Mouse (Mus musculus): Measurements from ENCODE around the gene Rpl10a.
"Not testable (repeated sequence)": the region's sequence is repeated elsewhere in the genome, so short reads cannot be mapped to it uniquely, and the experiment has no call there.

Gene Rpl10a

DNA sequence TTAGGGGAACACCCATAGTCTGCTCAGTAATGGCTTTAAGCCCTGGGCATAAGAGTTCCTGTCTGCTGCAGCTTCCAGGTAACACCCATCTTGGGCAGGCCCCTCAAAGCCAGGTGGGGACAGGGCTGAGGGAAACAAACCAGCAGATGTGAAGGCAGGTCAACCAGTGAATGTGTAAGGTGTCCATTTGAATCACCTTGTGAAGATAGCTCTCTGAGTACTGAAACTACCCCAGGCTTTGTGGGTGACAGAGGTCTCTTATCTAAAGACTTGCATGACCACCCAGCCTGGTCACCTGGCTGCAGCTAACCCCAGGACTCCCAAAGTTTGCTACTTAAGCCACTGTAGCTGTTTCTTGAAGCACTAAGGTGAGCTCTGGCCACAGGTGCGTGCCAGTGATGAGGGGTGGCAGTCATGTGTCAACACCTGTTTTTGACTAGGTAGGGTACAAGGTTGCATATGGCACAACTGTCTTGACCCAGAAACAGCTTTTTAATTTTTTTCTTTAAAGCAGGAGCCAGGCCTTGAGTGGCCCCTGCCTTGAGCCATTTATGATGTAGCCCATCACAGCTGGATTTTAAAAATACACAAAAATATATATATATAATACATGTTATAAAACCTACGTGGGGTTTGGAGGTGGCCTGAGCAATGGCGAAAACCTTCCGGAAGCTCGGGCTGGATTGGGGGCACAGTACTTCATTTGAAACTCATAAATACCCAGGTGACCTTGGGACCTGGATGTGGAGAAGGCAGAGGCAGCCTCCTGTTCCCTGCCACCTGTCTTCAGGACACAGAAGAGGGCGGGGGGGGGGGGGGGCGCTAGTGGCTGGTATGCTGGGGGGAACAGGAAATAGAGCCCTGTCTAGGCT lies 3.2 kb downstream of the Rpl10a start:
- DNase-seq (ENCODE audit: low spot score): peak; percentile 44

DNA sequence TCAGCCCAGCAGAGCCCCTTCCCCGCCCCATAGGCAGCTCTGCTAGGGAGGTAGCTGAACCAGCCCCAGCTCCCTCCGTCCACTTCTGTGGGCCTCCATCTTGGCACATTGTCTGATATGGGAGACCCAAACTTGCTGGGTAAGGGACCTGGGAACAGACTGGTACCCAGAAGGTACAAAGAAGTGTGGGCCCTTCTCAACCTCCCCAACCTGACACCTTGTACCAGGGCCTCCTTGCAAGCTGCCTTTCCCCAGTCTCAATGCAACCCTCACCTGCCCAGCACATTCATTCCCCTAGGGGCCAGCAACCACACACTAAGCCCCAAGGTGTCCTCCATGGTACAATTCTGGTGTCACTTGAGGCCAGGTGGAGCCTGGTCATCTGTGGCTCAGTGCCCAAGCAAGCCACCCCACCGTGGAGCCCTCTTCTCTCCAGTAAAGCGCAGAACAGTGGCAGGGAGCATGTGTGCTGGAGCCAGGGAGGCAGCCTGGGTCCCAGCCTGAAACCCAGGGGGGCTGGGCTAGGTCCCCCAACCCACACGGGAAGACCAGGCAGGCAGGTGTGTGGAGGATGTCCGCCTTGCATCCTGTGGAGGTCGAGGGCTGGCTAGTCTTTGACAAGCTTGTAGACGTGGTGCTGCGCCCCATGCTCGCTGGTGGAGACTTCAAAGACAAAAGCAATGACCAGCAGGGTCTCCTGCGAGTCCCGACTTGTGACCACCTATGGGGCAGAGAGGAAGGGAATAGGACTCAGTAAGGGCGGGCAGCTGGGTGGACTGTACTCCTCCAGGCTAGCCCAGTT lies 4.0 kb downstream of the Rpl10a start:
- peak; percentile 25 for DNase-seq (ENCODE audit: low spot score)

DNA sequence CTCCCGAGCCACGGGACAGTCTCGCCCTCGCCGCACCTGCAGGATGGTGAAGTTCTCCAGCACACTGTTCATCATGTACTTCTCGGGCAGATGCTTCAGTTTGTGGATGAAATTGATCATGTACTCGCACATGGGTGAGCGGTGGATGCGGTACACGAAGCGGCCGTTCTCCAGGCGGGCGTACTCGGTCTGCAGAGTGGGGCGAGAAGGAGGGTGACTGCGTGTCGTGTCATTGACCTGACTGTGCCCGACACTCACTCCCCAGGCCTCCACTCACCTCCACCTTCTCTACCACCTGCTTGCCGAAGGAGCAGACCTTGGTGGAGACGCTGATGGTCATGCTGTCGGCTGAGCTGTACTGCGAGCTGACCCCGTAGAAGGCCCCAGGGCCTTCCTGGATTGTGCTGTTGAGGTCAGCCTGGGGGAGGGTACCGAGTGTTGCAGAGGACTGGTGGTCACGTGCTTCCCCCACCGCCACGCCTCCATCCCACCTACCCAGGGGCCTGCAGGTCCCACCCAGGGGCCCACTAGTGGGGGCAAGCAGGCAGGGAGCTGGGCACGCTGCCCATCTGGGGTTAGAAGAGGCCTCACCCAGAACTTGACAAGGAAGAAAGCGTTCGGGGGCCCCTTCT lies 4.8 kb downstream of the Rpl10a start:
- DNase-seq (ENCODE audit: low spot score): peak; percentile 58

DNA sequence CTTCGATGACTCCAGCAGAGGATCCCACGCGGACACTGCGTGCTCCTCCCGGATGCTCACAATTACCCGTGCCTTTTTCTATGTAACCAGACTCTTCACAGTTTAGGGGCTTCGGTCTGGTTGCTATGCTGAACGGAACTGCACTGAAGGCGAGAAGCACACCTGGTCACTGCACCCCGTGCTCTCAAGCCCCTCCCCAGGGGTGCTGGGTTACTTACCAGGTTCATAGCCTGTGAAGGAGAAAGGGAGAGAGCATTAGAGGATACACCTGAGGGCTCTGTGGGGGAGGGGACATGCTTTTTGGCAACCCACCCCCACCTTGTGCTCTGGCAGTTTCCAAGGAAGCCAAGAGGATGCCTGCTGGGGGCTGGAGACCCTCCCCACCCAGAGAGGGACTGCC lies 7.0 kb downstream of the Rpl10a start:
- DNase-seq (ENCODE audit: low spot score): no peak

DNA sequence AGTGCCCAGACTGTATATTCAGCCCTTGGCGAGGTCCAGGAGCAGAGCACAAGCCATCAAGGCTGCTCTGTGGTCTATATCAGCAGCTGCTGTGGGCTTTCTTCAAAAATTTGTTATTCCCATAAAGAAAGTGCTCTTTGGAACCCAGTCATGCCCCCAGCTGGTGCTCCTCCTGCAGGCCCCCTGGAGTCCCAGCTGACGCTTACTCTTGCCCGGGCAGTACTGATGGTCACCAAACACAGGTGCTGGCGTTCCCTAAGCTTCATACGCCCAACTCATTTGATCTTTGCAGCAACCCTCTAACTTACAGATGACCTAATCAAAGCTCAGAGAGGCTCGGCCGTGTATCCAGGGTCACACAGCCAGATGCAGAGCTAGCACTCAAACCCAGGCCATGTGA lies 9.3 kb downstream of the Rpl10a start:
- no peak for DNase-seq (ENCODE audit: low spot score)

DNA sequence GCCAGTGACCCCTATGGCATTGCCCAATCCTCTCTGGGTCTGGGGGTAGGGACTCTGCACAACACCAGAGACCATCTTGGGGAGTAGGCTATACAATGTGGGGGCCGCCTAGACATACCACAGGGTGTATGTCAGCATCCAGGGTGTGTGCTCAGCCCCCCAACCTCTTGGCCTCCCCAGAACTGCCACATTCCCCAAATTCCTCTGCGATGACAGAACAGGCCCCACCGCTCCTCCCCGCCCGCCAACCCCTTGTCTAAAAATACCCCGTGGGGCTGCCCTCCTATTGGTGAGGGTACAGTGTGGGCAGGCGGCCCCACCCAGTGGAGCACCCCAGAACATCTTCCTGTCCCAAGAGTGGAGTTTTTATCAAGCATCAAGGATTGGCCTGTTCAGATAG lies 12.3 kb downstream of the Rpl10a start:
- no peak for DNase-seq (ENCODE audit: low spot score)

DNA sequence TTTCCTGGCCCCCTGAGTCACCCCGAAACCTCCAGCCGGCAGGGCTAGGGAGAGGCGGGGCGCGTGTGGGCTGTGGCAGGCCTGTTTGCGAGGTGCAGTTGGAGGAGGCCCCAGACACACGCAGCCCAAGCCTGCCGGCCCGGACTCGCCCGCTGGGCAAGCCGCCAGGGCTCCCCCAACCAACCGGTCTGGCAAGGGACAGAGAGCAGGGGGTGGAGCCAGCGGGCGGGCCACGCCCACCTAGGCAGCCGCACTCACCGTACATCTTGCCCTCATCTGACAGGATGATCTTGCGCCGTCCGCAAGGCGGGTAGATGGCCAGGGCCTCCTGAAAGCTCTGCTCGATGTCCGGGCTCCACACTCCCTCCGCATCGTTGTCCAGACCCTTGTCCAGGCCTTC lies 12.8 kb downstream of the Rpl10a start:
- DNase-seq (ENCODE audit: low spot score): peak; percentile 87

DNA sequence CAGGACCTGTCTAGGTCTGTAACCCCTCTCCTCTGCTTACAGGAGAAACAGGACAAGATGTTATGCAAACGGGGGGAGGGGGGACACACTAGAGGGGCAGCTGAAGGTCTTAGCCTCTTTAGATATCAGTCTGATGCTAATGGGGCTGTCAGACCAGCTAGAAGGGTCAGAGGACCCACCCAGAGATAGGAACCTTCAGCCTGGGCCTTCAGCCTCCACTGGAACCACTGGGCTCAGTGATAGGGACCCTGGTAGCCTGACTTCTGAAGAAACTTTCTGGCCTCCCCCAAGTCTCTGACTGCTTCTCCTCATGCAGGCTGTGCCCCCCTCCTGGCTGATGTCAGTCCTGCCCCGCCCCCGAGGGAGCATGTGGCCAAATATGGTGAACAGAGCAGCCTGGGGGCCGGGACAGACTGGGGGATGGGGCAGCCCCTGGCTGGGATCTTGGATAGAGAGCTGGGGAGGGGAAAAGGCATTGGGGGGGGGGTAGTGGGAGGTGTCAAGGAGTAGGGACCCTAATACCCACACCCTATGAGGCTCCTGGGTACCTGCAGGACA lies 15.9 kb downstream of the Rpl10a start:
- DNase-seq (ENCODE audit: low spot score): peak; percentile 35

DNA sequence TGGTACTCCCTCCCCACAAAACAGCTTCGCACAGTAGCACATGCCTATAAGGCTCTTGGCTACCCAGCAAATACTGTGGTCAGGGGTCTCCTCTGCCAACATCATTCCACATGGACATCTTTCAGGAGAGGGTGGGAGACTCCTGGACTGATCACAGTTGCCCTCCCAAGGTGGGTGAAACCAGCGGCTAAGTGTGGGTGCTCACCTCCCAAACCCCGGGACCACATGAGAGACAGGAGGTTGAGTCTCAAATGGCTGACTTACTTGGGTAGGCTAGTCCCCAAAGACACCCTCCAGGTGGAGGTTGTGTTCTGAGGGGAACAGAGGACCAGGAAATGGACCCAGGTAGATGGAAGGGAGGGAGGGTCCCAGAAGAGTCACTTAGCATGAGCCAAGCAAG lies 16.4 kb downstream of the Rpl10a start:
- no peak for DNase-seq (ENCODE audit: low spot score)

DNA sequence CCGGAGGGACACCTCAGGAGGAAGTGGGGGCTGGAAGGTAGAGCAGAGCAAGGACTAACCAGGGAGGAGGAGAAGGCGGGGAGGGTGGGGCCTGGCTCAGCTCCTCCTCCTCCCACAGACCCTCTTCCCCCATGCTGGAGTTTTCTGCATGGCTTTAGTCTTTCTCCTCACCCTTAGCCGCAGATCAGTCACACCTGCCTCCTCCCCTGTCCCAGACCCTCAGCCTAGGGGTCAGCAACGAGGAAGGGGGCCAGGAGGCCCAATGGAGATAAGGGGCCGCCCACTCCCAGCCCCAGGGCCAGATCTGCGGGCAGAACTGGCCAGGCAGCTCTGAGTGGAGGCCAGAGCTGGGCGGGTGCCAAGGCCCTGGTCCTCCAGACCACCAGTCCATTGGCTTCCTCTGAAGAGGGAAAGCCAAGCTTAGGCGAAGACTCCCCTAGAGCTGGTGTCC lies 17.0 kb downstream of the Rpl10a start:
- no peak for DNase-seq (ENCODE audit: low spot score)

DNA sequence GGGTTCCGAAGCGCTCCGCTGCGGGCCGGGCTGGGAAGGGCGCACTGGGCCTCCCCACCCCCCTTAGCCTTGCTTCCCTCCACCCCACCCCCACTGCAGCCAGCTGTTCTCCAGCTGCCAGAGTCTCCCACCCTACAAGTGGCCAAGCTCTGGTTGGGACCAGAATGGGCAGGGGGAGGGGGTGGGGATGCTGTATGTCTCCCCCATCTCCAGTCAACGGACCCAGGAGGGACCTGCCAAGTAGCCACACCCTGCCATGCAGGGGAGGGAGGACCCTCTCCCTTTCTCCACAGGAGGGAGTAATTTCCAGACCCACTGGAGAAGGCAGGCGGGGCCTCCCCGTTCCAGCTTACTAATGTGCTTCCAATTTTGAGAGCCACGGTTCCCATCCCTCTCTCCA lies 17.6 kb downstream of the Rpl10a start:
- DNase-seq (ENCODE audit: low spot score): no peak

DNA sequence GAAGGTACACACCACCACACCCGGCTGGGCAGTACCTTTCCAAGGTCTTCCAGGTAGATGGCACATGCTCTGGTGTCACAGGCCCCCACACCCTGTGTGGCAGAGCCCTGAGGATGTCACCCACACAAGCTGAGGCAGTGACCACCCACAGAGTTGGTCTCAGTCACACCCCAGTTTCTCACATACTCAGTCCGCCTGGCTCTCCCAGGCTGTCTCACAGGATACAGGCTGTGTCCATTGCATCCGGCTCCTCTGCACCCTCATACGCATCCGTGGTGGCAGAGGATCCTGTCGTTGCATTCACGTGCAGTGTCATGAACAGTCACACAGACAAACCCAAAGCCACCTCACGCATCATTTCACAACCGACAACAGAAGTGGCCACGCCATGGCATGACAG lies 19.1 kb downstream of the Rpl10a start:
- no peak for DNase-seq (ENCODE audit: low spot score)

DNA sequence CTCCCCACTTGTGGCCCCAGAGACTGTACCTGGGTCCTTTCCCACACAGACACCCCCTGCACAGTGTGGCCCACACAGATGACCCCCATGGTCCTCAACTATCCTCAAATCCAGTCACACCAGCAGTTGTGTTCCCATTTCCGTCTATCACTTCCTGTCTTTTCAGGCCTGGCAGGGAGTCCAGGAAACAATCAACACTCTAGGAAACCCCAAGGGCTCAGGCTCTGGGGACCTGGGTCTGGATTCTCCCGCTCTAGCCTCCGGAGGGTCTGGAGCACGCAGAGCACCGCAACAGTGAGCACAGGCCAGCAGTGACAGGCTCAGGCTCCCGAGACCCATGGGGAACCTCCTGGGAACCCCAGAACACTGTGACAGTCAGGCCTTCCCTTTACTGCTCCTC lies 19.9 kb downstream of the Rpl10a start:
- DNase-seq (ENCODE audit: low spot score): no peak

DNA sequence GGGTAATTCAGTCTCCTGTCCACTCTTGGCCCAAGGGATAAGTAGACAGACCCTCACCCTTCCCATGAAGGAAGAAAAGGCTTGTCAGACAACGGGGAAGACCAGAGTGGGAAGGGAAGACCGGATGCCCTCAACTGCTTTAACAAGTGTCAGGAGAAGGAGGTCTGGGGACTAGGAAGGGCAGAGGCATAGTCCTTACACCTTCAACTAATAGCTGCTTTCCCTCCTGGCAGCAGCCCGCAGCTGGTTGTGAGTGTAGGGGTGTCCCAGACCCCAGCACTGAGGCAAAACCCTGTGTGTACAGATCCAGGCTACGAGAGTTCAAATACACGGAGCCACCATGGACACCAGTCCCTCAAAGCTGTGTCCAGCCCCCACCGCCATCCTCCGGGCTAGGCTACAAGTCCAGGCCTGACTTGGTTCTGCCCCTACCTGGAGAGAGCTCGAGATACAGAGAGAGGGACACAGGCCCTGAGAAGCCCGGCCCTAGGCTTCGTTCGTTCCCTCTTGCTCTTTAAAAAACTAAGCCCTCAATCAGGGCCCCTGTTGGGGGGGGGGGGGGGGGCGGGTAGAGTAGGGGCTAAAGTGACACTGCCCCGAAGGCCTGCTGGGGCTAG lies 21.1 kb downstream of the Rpl10a start:
- peak; percentile 31 for DNase-seq (ENCODE audit: low spot score)

DNA sequence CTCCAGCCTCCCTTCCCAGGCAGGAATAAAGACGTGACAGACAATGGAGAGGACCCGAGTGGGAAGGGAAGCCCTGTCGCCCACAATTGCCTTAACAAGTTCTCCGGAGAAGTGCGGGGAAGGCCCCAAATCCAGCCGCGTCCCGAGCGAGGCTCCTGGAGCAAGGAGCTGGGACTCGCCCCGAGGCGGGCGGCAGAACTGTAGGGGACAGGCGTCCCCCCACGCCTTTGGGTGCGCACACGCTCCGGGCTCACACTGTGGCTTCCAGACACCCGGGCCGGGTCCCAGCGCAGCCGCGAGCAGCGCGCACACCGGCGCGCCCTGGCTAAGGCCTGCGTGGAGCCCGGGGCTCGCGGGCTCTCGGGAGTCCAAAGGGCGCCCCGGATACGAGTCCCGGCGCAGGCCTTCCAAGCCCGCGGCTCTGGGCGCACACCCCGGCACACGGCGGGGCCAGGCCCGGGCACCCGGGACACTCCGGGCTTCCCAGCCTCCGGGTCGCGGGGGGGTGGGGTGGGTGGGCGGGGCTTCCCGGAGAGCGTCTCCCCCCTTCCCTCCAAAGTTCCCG lies 21.7 kb downstream of the Rpl10a start:
- peak; percentile 41 for DNase-seq (ENCODE audit: low spot score)

DNA sequence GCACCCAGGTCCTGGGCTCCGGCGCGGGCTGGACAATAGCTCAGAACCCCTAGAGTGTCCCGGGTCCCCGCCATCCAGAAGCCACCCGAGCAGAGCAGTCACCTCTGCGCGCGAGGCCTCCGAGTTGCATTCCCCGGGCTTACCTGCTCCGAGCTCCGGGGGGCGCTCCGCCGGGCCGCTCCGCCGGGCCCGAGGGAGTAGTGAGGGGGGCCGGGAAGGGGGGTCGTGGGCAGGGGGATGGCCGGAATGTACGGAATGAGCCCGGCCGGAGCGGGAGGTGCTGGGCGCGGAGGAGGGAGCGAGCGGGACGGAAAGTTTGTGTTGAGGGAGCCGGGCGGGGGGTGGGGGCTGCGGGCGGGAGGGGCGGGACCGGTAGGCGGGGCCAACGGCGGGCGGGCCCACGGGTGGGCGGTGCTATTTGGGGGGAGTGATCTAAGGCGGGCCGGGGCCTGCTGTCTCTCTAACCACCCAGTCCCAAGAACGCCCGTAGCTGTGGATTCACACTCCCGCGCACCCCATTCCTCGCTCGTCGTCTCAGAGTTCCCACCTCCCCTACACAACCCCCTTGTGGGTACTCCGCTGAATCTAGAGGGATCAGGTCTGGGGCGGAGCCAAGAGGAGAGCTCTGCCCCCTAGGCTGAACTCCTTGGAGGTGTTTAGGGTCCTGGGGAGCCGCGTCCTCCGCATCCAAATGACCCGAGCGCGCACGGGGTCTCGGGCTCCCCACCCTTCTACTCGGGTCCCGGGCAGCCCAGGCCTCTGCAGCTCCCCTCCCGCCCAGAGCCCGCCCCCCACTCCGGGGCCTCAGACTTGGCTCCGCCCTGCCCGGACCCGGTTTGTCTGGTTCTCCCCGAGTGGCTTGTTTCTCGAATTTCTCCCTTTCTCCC lies 22.4 kb downstream of the Rpl10a start, which contains the start of gene Tead3:
Gene Tead3, minus strand, starts transcription at position 352 of the 887 bp plus-strand sequence.
- DNase-seq (ENCODE audit: low spot score): peak; percentile 84

DNA sequence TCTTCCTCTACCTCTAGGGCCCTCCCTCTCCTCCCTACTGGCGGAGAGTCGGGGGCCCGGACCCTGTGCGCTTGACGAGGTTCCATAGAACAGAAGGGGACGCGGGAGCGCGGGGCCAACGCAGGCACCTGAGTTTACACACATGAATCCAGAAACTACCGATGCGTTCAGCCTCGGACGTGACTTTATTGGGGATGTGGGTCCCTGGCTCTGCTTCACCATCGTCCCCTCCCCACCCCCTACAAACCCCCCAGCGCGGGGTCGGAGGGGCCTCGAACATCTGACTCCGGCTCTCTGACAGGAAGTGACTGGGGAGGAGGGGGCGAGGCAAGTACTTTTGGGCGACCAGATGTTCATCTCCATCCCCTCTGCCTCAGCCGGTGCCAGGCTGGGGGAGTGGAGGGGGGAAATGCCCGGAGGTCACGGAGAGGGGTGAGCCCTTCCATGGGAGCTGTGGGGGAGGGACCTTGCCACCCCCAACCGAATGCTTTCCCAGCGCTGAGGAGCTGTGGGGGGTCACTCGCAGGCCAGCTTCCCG lies 23.2 kb downstream of the Rpl10a start:
- DNase-seq (ENCODE audit: low spot score): peak; percentile 38

DNA sequence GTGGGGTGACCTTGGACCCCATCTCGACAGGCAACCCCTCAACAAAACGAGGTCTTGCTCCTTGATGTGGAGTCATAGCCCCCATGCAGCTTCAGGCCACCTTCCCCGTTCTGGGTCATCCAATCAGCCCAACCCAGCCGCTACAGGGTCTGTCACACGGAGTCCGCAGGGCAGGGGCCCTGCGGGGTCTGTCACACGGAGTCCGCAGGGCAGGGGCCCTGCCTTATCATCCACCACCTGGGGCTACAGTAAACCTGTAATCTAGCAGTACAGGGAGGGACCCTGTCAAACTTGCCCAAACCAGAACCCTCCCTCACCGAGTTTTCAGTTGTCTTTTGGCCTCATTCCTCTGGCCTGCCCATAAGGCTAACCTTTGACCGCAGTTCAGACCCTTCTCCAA lies 23.7 kb downstream of the Rpl10a start:
- DNase-seq (ENCODE audit: low spot score): peak; percentile 53

DNA sequence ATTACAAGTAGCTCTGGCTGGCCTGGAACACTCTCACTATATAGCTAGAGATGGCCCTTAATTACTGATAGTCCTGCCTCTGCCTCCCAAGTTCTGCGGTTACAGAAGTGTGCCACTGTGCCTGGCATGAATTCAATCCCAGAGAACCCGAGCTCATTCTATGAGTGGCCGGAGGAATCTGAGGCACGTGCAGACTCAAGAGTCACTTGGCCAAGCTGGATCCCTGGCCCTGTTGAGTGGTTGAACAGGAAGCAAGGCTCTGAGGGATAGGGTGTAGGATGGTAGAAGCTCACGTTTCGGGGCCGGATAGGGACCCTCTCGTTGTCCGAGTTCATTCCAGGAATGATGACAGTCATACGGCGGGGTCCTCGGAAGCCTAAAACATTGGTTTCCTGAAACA lies 27.6 kb downstream of the Rpl10a start:
- DNase-seq (ENCODE audit: low spot score): no peak

DNA sequence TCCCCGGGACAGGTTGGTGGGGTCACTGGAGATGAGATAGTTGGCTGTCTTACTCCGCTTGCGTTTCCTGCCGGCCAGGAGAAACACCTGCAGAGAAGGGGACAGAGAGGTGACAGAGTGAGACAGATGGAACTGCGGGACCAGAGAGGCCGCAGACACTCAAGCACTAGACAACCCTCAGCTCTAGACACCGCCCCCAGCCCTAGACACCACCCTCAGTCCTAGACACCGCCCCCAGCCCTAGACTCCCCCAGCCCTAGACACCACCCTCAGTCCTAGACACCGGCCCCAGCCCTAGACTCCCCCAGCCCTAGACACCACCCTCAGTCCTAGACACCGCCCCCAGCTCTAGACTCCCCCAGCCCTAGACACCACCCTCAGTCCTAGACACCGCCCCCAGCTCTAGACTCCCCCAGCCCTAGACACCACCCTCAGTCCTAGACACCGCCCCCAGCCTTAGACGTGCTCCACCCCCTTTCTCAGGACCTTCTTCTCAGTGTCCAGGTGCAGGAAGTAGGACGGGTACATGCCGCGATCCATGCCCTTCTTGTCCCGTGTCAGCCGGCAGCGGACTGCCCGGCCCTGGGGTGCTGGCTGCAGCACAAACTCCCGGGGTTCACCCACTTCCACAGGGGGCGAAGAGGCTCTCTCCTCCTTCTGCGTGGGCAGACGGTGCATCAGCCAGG lies 30.4 kb downstream of the Rpl10a start:
- DNase-seq (ENCODE audit: low spot score): not testable (repeated sequence)

Data from embryo, embryonic 10 days (tissue).